Mouse (Mus musculus) adrenal gland, adult (tissue): Measurements from ENCODE around the gene Trem3.
A peak's percentile ranks its signal among the peaks of the same experiment; 100 is the strongest.

ENCODE experiments used
- DNase-seq, 2 experiments: peaks; one replicate each; pipeline ENCODE4 v3.0.0; 2022 to 2023; ENCODE audit warnings: low spot score in 1 of 2; ENCODE audit not compliant: inconsistent age in 2 of 2

The Trem3 gene

GRCm38 (mm10) chr17:48247221-48247928, at the start of gene Trem3:
Gene Trem3 (plus strand): TSS chr17:48247777.
- peak in 1 of 2 experiments; percentile 37 for DNase-seq

- DNase-seq: no peak
Observed at GRCm38 (mm10) chr17:48203086-48203485, 44.5 kb upstream of the Trem3 start.

GRCm38 (mm10) chr17:48212596-48212995, 35.0 kb upstream of the Trem3 start:
- no peak for DNase-seq

GRCm38 (mm10) chr17:48213511-48213910, 34.1 kb upstream of the Trem3 start:
- DNase-seq: no peak

- no peak for DNase-seq
Observed at GRCm38 (mm10) chr17:48215429-48215828, 32.1 kb upstream of the Trem3 start.

- no peak for DNase-seq
Observed at GRCm38 (mm10) chr17:48230680-48231079, 16.9 kb upstream of the Trem3 start.

- no peak for DNase-seq
Observed at GRCm38 (mm10) chr17:48232518-48232917, 15.1 kb upstream of the Trem3 start, which contains the start of gene Trem1. Gene Trem1 (plus strand): TSS chr17:48232768.

- no peak for DNase-seq
Observed at GRCm38 (mm10) chr17:48233789-48234188, 13.8 kb upstream of the Trem3 start.

- no peak for DNase-seq
Observed at GRCm38 (mm10) chr17:48234550-48234949, 13.0 kb upstream of the Trem3 start.

GRCm38 (mm10) chr17:48235773-48236370, 11.7 kb upstream of the Trem3 start:
- DNase-seq: no peak

- DNase-seq: no peak
Observed at GRCm38 (mm10) chr17:48237621-48238020, 10.0 kb upstream of the Trem3 start.

GRCm38 (mm10) chr17:48249039-48249438, 1.5 kb downstream of the Trem3 start:
- DNase-seq: no peak

GRCm38 (mm10) chr17:48249501-48249900, 1.9 kb downstream of the Trem3 start:
- DNase-seq: no peak

- no peak for DNase-seq
Observed at GRCm38 (mm10) chr17:48250631-48251030, 3.1 kb downstream of the Trem3 start.

- DNase-seq: no peak
Observed at GRCm38 (mm10) chr17:48256575-48256974, 9.0 kb downstream of the Trem3 start.

- DNase-seq: no peak
Observed at GRCm38 (mm10) chr17:48261868-48262267, 14.3 kb downstream of the Trem3 start.

- DNase-seq: no peak
Observed at GRCm38 (mm10) chr17:48263741-48264362, 16.3 kb downstream of the Trem3 start, which contains the start of gene Treml4. Gene Treml4 (plus strand): TSS chr17:48264295.

- DNase-seq: no peak
Observed at GRCm38 (mm10) chr17:48264662-48265061, 17.1 kb downstream of the Trem3 start.

GRCm38 (mm10) chr17:48266138-48266537, 18.6 kb downstream of the Trem3 start:
- no peak for DNase-seq

- no peak for DNase-seq
Observed at GRCm38 (mm10) chr17:48266610-48267304, 19.2 kb downstream of the Trem3 start.

- no peak for DNase-seq
Observed at GRCm38 (mm10) chr17:48267591-48267990, 20.0 kb downstream of the Trem3 start.
